Mouse (Mus musculus) retina, adult 2 months (tissue): Measurements from ENCODE around the gene Zbtb5.
"Not testable (repeated sequence)": the region's sequence is repeated elsewhere in the genome, so short reads cannot be mapped to it uniquely, and the experiment has no call there.

Source experiments
- DNase-seq: peaks from one replicate; pipeline ENCODE4 v3.0.0-alpha.2; 2012; ENCODE audit warnings: low read depth, low spot score

Zbtb5 gene

DNA sequence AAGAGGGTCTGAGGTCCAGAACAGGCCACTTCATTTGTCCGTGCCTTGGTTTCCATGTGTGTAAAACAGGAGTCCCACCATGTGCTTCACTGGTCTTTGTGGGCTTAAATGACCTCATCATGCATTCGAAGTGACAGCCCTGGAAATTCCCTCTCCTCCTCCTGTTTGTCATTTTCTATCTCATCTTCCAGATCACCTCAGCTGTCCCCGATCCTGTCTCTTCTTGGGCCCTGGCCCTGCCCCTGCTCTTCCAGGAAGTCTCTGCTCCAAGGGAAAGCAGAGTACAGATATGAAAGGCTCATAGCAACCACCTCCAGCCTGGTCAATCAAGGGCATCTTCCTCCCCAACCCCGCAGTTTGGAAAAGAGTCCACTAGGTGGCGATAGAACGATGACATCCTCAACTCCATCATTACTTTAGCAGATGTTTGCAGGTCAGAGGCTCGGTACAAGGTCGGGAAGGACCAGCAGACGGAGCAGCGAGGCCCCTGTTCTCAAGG lies 41.6 kb downstream of the Zbtb5 start:
- no peak for DNase-seq

DNA sequence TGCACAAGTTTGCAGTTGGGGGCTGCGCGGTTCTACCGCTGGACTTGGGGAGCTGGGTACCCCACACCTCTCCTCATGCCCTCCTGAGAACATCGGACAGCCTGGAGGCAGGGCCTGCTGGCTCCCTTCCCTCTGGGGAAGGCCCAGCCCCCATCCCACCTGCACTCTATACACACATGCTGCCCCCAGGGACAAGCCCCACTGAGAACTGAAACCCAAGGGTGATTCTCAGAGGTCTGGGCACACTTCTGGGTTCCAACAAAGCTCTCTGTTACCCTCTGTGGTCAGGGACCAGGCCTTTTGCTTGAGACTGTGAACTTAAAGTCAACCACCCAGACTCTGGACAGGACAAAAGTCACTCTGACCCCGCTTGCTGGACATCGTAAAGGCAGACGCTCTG lies 42.2 kb downstream of the Zbtb5 start:
- DNase-seq = no peak

DNA sequence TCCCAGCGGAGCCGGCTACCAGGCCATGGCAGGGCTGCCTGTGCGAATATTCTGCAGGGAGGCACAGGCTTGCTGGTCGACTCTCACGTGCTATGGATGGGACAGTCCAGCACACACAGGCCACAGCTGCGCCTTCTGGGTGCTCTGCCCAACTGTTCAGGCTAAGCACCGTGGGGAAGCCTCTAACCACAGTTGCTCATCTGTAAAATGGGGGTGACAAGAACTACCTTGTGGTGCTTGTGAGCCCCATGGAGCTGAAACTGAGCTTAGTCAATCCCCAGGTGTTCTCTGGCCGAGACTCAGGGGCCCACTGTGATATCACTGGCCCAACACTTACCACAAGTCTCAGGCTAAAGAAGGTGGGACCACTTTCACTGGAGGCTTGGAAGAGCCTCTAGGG lies 44.8 kb downstream of the Zbtb5 start:
- DNase-seq = no peak

DNA sequence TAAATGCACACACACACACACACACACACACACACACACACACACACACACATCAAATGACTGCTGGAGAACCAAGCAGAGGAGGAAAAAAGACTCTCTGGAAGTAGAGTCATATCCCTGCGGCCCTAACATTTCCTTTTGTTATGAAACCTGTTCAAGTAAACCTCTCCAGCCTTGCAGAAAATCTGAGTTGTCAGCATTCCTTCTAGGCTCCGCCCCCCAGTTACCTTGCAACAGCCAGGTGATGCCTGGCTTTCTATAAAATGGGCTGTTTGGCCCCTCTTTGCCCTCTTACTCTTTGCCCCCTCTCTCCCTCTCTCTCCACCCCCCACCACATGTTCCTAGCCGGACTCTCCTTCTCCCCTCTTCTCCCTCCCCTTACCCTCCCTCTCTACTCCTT lies 46.5 kb downstream of the Zbtb5 start:
- DNase-seq = no peak

DNA sequence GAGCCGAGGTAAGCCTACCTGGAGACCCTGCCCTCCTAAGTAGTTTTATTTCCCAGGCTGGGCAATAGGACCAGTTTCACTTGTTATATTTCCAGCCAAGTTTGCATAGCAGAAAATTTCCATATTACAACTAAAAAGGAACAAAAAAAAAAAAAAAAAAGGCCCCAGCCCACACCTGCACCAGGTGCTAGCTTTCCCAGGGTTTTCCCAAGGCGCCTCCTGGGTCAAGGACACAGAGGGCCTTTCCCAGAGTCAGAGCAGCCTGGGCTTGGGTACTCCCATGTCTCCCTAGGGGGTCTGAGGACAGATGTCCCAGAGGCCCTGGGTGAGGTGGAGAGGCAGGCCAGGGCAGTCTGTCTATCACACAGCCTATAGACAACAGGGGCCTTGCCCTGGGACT lies 47.0 kb downstream of the Zbtb5 start:
- no peak for DNase-seq

DNA sequence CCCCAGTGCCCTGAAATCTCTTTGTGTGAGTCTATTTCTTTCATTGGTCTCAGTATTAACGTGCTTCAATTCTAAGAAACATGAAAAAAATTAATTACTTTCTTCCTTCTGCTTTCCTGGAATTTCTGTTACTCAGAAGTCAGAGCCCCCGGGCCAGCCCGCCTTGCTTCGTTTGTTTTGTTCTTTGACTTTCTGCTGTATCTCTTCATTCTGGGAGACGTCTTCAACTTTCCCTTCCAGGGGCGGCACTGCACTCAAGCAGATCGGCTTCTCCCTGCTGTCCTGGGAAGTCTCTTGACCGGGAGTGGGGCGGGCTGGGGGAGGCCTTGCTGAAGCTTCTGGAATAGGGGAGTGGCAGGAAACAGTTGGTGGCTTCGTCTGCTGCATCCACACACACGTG lies 49.1 kb downstream of the Zbtb5 start:
- DNase-seq = no peak

DNA sequence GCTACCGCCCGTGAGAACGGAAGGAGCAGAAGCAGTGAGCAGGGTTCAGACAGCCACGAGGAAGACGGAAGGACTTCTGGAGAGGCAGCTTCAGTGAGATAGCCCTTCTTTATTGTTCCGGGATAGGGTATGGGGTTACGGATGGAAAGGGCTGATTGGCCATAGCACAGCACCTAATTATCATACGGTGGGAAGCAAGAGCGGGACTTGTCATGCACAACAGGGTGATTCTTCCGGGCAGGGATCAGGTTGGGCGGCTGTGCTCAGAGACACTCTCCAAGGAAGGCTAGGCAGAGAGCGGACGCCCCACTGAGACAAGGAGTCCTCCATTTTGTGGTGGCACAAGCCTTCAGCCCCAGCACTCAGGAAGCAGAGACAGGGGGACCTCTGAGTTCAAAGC lies 53.0 kb downstream of the Zbtb5 start:
- no peak for DNase-seq

DNA sequence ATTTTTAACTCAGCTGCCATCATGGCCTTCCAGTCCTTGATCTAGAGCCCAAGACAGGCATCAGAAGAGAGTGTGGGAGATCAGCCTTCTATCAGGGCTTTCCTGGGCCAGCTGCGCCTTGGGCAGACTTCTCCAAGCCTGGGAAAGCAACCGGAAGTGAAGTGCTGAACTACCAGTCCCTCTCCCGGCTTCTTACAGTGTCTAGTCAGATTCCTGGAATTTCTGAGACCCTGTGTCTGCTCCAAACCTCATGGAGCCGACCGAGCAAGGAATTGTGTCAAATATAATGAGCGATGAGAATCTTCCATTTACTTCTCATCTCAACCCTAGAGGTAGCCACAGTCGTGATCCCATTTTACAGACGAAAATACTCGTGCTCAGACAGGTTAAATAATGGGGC lies 53.4 kb downstream of the Zbtb5 start:
- DNase-seq = no peak

DNA sequence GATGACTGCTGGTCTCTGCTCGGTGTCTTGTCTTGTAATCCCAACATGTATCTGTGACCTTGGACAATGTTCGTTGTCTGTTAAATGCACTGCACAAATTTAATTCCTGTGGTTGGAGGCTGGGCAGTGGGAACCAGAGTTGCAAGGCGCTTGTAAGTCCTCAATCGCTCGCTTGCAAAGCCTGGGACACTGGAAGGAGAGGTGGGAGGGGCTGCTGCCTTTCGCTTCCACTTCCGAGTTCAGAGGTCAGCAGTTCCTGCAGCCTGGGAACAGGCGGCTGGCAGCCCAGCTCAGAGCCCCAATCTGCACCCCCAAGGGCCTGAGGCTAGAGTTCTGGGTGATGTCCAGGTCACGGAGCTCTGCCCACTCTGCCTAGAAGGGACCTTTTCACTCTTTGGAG lies 59.2 kb downstream of the Zbtb5 start:
- DNase-seq = no peak

DNA sequence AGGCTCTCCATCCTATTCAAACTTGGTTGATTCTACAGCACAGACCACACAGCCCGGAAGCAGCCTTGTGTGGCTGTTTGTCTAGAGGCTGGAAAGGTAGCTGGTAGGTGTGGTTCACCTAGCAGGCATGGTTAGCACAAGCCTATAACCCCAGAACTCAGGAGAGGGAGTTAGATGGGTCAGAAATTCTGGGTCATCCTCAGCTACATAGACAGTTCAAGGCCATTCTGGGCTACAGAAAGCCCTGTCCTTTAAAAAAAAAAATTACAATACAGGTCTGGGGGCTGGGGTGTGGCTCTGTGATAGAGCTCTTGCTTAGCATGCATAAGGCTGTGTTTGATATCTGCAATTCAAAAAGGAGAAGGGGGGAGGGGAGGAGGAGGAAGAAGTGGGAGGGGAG lies 63.9 kb downstream of the Zbtb5 start:
- no peak for DNase-seq

DNA sequence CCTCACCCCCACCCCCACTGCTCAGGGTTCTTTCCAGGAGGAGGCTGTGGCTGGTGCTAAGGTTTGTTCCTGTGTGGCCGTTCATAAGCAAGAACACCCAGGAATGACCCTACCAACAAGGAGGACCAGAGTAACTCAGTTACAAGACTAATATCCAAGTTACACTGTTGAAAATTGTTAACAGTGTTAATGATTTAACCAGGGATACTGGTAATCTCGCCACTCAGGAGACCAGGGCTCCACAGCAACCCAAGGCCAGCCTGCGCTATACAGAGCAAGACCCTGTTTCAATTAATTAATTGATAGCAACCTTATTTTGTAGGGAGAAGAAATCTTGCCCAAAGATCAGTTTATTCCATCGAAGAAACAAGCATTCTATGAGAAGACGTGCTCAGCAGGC lies 64.7 kb downstream of the Zbtb5 start:
- DNase-seq = no peak

DNA sequence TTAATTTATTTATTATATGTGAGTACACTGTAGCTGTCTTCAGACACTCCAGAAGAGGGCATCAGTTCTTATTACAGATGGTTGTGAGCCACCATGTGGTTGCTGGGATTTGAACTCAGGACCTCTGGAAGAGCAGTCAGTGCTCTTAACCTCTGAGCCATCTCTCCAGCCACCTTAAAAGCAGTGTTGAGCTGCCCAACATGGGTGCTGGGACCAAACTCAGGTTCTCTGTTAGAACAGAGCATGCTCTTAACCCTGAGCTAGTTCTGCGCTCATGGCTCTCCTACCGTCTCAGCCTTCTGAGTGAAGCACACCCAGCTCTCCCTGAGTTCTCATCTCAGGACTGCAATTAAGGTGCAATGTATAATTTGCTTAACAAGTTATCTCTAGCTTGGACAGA lies 66.1 kb downstream of the Zbtb5 start:
- not testable (repeated sequence) for DNase-seq

DNA sequence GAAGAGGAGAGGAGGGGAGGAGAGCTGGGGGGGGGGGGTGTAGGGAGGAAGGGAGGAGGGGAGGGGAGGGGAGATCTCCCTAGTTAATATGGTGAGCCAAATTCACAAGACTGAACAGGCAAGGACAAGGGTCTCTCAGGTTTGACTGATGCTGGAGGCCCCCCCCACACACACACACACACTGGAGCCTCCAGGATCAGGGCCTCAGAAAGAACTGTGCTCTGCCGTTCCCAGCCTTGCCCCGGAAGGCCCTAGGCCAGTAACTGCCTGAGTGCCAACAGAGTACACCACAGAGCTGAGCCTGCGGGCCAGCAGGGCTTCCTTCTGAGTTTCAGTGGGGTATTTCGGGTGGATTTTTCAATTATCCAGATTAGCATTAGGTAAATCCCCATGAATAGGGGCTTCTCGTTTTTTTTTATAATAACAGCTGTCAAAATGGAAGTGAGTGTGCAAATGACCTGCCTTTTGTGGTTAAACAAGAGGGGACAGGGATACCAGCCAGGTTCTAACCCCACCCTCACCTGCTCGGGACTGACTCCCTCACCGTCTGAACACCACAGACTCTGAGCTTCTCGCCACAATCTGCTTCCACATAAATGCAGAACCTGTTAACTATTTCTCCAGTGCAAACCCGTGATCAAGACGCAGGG lies 67.7 kb downstream of the Zbtb5 start:
- no peak for DNase-seq

DNA sequence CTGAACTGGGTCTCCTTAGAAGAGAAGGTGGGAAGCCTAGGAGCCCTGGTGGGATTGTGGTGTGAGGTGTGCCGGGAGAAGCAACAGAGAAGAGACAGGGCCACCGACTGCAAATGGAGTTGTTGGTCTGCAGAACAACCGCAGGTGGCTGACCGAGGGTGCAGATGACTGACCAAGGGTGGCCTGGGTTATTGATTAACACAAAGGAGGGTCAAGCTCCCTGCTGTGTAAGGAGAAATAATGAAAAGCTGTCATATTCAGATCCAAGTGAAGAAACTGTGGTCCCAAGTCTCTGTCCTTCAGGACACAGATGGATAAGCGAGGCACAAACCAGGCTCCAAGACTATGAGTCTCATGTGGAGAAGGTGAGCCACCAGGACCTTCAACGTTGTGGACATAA lies 68.7 kb downstream of the Zbtb5 start:
- no peak for DNase-seq

DNA sequence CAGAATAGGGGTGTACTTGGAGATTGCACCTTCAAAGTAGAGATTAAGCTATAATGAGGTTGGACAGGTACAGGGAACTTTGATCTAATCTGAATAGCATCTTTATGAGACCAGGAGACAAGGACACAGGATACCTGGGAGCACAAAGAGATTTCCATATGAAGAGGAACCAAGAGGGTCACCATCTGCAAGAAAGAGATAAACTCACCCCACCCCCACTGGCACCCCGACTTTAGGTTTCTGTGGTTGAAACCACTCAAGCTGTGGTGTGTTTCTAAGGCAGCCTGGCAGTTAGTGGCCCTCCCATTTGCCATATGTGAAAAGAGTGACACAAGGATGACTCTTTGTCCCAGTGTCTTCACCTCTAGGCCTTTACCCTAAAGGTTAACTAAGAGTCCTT lies 70.0 kb downstream of the Zbtb5 start:
- DNase-seq = no peak
